Mouse (Mus musculus): Measurements from ENCODE around the gene St6galnac3. TPM values are rescaled to one million over a fixed set of nuclear protein-coding genes. Genes with fewer than 3 reads are reported as not detected.

Gene St6galnac3
- polyA plus RNA-seq, 1 experiment from 2014 or later, result 23.2 TPM

GRCm38 (mm10) chr3:153684909-153685308, 40.1 kb downstream of the St6galnac3 start:
- 89% methylated on average over 1 of the region's 1 CpGs for WGBS
- ATAC-seq, result no peak
- no peaks in the 10 kb centered on the region for H3K27me3 ChIP-seq (replicated peaks; ENCODE audit: control insufficient read depth, insufficient read depth, low read length)
- H3K36me3 ChIP-seq (ENCODE audit: control insufficient read depth, insufficient read depth, low read length), result no peaks in the 10 kb centered on the region
- H3K9me3 ChIP-seq (ENCODE audit: control insufficient read depth, low read length), result no peaks in the 10 kb centered on the region
- H3K4me3 ChIP-seq (ENCODE audit: low read length), result no peak overlapping the region
- H3K4me1 ChIP-seq (ENCODE audit: control insufficient read depth, insufficient read depth, low read depth, low read length), result no peaks in the 10 kb centered on the region
- no peak overlapping the region for H3K4me2 ChIP-seq (ENCODE audit: low read length)
- H3K9ac ChIP-seq (ENCODE audit: low read depth, low read length), result no peak overlapping the region
- H3K27ac ChIP-seq (ENCODE audit: low read depth, low read length), result no peak overlapping the region

GRCm38 (mm10) chr3:153682303-153682702, 42.7 kb downstream of the St6galnac3 start:
- H3K27me3 ChIP-seq (replicated peaks; ENCODE audit: control insufficient read depth, insufficient read depth, low read length), result no peaks in the 10 kb centered on the region
- H3K9me3 ChIP-seq (ENCODE audit: control insufficient read depth, low read length), result no peaks in the 10 kb centered on the region
- no peaks in the 10 kb centered on the region for H3K36me3 ChIP-seq (ENCODE audit: control insufficient read depth, insufficient read depth, low read length)
- no peak overlapping the region for H3K4me3 ChIP-seq (ENCODE audit: low read length)
- no peak overlapping the region for H3K4me2 ChIP-seq (ENCODE audit: low read length)
- 0 out of 2 replicates have a peak, but pooled peaks have one; percentile 14 for ATAC-seq
- H3K9ac ChIP-seq (ENCODE audit: low read depth, low read length), result no peak overlapping the region
- H3K27ac ChIP-seq (ENCODE audit: low read depth, low read length), result no peak overlapping the region
- H3K4me1 ChIP-seq (ENCODE audit: control insufficient read depth, insufficient read depth, low read depth, low read length), result no peaks in the 10 kb centered on the region
- 93% methylated on average over 10 of the region's 10 CpGs for WGBS

DNA sequence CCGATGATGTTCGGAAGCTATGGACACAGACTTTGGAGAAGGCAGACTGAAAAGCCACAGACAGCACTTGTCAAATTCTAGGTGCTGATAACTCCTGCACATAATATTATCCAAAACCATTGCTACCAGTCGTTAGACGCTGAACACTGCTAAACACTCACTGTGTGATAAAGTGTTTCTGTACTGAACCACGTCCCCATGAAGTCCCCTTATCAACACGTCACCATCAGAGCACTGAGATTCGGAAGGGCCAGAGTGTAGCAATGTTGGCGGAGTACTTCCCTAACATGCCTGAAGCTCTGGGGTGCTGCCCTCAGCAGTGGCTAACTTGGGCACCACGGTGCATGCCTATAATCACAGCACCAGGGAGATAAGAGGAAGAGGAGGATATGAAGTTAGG, 43.3 kb downstream of the St6galnac3 start:
- no peak for ATAC-seq
- no peaks in the 10 kb centered on the region for H3K36me3 ChIP-seq (ENCODE audit: control insufficient read depth, insufficient read depth, low read length)
- no peak overlapping the region for H3K27ac ChIP-seq (ENCODE audit: low read depth, low read length)
- H3K27me3 ChIP-seq (replicated peaks; ENCODE audit: control insufficient read depth, insufficient read depth, low read length), result no peaks in the 10 kb centered on the region
- H3K4me2 ChIP-seq (ENCODE audit: low read length), result no peak overlapping the region
- no peak overlapping the region for H3K9ac ChIP-seq (ENCODE audit: low read depth, low read length)
- H3K4me1 ChIP-seq (ENCODE audit: control insufficient read depth, insufficient read depth, low read depth, low read length), result no peaks in the 10 kb centered on the region
- 96% methylated on average over 9 of the region's 9 CpGs for WGBS
- no peak overlapping the region for H3K4me3 ChIP-seq (ENCODE audit: low read length)
- H3K9me3 ChIP-seq (ENCODE audit: control insufficient read depth, low read length), result no peaks in the 10 kb centered on the region

GRCm38 (mm10) chr3:153675832-153676231, 49.1 kb downstream of the St6galnac3 start:
- no peak for ATAC-seq

DNA sequence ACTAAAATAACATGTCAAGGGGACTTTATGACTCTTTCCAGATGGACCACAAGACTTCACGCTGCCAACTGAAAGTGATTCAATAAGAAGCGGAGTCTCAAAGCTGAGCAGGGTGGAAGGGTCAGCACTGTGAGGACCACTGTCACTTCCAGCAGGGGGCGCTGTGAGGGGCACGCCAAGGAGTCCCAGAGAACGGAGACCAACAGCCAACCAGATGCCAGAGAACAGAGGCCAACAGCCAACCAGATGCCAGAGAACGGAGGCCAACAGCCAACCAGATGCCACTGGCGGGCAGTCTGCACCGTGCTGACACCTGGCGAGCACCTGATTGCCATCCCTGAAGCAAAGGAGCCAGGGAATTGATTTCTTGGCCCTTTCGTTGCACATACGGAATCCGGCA, 49.9 kb downstream of the St6galnac3 start:
- Histone ChIP-seq H3K9ac (ENCODE audit: low read depth, low read length) (no peak overlapping the region), H3K4me3 (ENCODE audit: low read length) (no peak overlapping the region), H3K9me3 (ENCODE audit: control insufficient read depth, low read length) (no peaks in the 10 kb centered on the region), H3K36me3 (ENCODE audit: control insufficient read depth, insufficient read depth, low read length) (no peaks in the 10 kb centered on the region), H3K4me1 (ENCODE audit: control insufficient read depth, insufficient read depth, low read depth, low read length) (peaks cover 4% of the 10 kb centered on the region; the same call in 1 of the 2 replicates), H3K27me3 (replicated peaks; ENCODE audit: control insufficient read depth, insufficient read depth, low read length) (no peaks in the 10 kb centered on the region), H3K27ac (ENCODE audit: low read depth, low read length) (no peak overlapping the region), H3K4me2 (ENCODE audit: low read length) (no peak overlapping the region)
- peak; percentile 31; the same call in 1 of the 2 replicates for ATAC-seq
- WGBS, result 28% methylated on average over 12 of the region's 12 CpGs

More at GRCm38 (mm10) chr3:153675832-153676231, 49.1 kb downstream of the St6galnac3 start:
- peaks cover 4% of the 10 kb centered on the region; the same call in 1 of the 2 replicates for H3K4me1 ChIP-seq (ENCODE audit: control insufficient read depth, insufficient read depth, low read depth, low read length)
- H3K36me3 ChIP-seq (ENCODE audit: control insufficient read depth, insufficient read depth, low read length), result no peaks in the 10 kb centered on the region
- no peak overlapping the region for H3K4me2 ChIP-seq (ENCODE audit: low read length)
- no peak overlapping the region for H3K4me3 ChIP-seq (ENCODE audit: low read length)
- H3K9me3 ChIP-seq (ENCODE audit: control insufficient read depth, low read length), result no peaks in the 10 kb centered on the region
- H3K9ac ChIP-seq (ENCODE audit: low read depth, low read length), result no peak overlapping the region
- H3K27me3 ChIP-seq (replicated peaks; ENCODE audit: control insufficient read depth, insufficient read depth, low read length), result no peaks in the 10 kb centered on the region
- H3K27ac ChIP-seq (ENCODE audit: low read depth, low read length), result no peak overlapping the region
- WGBS, result 13% methylated on average over 7 of the region's 7 CpGs

DNA sequence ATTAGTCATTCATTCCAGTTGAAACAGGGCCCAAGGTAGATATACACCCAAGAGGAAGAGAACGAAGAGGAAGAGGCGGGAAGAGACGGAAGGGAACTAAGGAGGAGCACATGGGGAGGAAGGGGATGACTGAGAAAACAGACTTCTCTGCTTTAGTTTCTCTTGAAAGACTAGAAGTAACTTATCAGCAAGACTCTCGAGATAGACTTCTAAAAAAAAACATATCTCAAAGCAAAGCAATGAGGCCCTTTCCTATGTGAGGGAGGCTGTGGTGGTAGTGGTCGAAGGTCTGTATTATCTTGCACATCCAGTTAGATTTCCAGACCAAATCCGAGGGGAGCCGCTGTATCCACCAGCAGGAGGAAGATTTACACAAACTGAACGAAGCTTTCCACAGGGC, 50.6 kb downstream of the St6galnac3 start:
- no peak for ATAC-seq
- Histone ChIP-seq H3K27ac (ENCODE audit: low read depth, low read length) (no peak overlapping the region), H3K36me3 (ENCODE audit: control insufficient read depth, insufficient read depth, low read length) (no peaks in the 10 kb centered on the region), H3K27me3 (replicated peaks; ENCODE audit: control insufficient read depth, insufficient read depth, low read length) (no peaks in the 10 kb centered on the region), H3K4me1 (ENCODE audit: control insufficient read depth, insufficient read depth, low read depth, low read length) (peaks cover 4% of the 10 kb centered on the region; the same call in 1 of the 2 replicates), H3K4me3 (ENCODE audit: low read length) (no peak overlapping the region), H3K4me2 (ENCODE audit: low read length) (no peak overlapping the region), H3K9ac (ENCODE audit: low read depth, low read length) (no peak overlapping the region), H3K9me3 (ENCODE audit: control insufficient read depth, low read length) (no peaks in the 10 kb centered on the region)
- 87% methylated on average over 8 of the region's 8 CpGs for WGBS

DNA sequence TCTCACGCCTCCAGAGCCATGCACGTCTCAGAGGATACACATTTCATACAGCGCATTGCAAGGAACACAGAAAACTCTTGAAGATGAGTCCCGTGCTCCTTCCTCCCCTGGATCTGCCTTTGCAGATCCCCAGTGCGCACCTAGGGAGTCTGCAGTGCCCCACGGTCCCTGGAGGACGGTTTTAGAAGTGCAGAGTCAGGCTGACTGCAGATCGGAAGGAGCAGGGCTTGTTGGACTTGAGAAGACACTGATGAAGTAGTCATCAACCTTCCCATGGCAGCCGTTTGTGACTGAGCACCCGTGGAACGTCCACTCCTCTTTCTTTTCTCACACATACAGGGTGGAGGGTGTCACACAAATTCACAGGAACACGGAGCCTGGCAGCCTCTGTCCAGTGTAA, 51.5 kb downstream of the St6galnac3 start:
- Histone ChIP-seq H3K27me3 (replicated peaks; ENCODE audit: control insufficient read depth, insufficient read depth, low read length) (no peaks in the 10 kb centered on the region), H3K36me3 (ENCODE audit: control insufficient read depth, insufficient read depth, low read length) (no peaks in the 10 kb centered on the region), H3K9me3 (ENCODE audit: control insufficient read depth, low read length) (no peaks in the 10 kb centered on the region), H3K9ac (ENCODE audit: low read depth, low read length) (no peak overlapping the region), H3K4me1 (ENCODE audit: control insufficient read depth, insufficient read depth, low read depth, low read length) (peaks cover 4% of the 10 kb centered on the region; the same call in 1 of the 2 replicates), H3K4me2 (ENCODE audit: low read length) (no peak overlapping the region), H3K27ac (ENCODE audit: low read depth, low read length) (no peak overlapping the region), H3K4me3 (ENCODE audit: low read length) (no peak overlapping the region)
- WGBS, result 90% methylated on average over 12 of the region's 12 CpGs
- no peak for ATAC-seq

DNA sequence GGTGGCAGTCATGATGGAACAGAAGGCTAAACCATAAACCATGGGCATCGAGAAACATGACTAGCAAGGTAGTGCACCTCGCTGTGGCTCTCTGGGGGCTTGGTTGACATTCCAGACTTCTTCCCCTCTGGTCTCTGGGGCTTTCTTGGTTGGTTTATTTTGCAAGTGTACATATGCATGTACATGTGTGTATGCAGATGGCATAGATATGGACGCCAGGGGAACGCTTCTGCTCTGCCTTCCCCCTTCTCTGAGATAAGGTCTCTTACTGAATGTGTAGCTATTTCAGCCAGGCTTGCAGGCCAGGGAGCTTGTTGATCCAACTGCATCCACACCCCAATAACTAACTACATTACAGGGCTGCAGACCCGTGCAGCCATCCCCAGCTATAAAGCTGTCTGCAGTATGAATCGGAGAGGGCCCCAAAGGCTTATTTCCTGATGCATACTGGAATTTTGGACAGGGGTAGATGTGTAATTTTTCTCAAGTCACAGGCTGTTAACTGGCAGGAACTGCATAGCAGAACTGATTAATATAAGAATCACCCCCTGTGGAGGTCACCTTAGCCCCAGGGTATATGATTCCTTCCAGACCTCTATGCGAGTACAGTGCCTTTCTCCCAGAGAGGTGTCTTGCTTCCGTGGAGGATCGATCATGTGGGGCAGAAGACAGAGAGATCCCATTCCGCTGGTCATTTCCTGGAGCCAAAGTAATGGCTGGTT, 53.9 kb downstream of the St6galnac3 start:
- H3K9ac ChIP-seq (ENCODE audit: low read depth, low read length), result no peak overlapping the region
- no peak overlapping the region for H3K4me2 ChIP-seq (ENCODE audit: low read length)
- H3K4me1 ChIP-seq (ENCODE audit: control insufficient read depth, insufficient read depth, low read depth, low read length), result peaks cover 4% of the 10 kb centered on the region; the same call in 1 of the 2 replicates
- H3K4me3 ChIP-seq (ENCODE audit: low read length), result no peak overlapping the region
- no peak for ATAC-seq
- no peaks in the 10 kb centered on the region for H3K36me3 ChIP-seq (ENCODE audit: control insufficient read depth, insufficient read depth, low read length)
- no peaks in the 10 kb centered on the region for H3K27me3 ChIP-seq (replicated peaks; ENCODE audit: control insufficient read depth, insufficient read depth, low read length)
- H3K27ac ChIP-seq (ENCODE audit: low read depth, low read length), result no peak overlapping the region
- 88% methylated on average over 10 of the region's 10 CpGs for WGBS
- H3K9me3 ChIP-seq (ENCODE audit: control insufficient read depth, low read length), result no peaks in the 10 kb centered on the region

GRCm38 (mm10) chr3:153669737-153670435, 55.1 kb downstream of the St6galnac3 start:
- Histone ChIP-seq H3K4me2 (ENCODE audit: low read length) (no peak overlapping the region), H3K4me3 (ENCODE audit: low read length) (no peak overlapping the region), H3K4me1 (ENCODE audit: control insufficient read depth, insufficient read depth, low read depth, low read length) (no peaks in the 10 kb centered on the region), H3K36me3 (ENCODE audit: control insufficient read depth, insufficient read depth, low read length) (no peaks in the 10 kb centered on the region), H3K9ac (ENCODE audit: low read depth, low read length) (no peak overlapping the region), H3K27me3 (replicated peaks; ENCODE audit: control insufficient read depth, insufficient read depth, low read length) (no peaks in the 10 kb centered on the region), H3K9me3 (ENCODE audit: control insufficient read depth, low read length) (no peaks in the 10 kb centered on the region), H3K27ac (ENCODE audit: low read depth, low read length) (no peak overlapping the region)
- no peak for ATAC-seq
- WGBS, result 88% methylated on average over 13 of the region's 13 CpGs

Data from hindbrain, embryonic 16.5 days (tissue).